Mouse (Mus musculus): ENCODE results near the gene Fgr. TPM values are rescaled to one million over a fixed set of nuclear protein-coding genes. Genes with fewer than 3 reads are reported as not detected.
A peak's percentile ranks its signal among the peaks of the same experiment; 100 is the strongest.

Fgr gene
- polyA plus RNA-seq, 1 experiment from 2014 or later, result 0.81 TPM

- no peak for ATAC-seq (replicated peaks; ENCODE audit: low FRiP score)
- peaks cover 77% of the 10 kb centered on the region for H3K4me1 ChIP-seq
- H3K9me3 ChIP-seq (replicated peaks), result no peaks in the 10 kb centered on the region
- 30% methylated on average over 5 of the region's 5 CpGs for WGBS
- H3K27ac ChIP-seq, result peak overlapping the region; percentile 98
- peaks cover 12% of the 10 kb centered on the region for H3K27me3 ChIP-seq
- H3K4me3 ChIP-seq (replicated peaks), result peak overlapping the region; percentile 99
- peak overlapping the region; percentile 66 for H3K4me2 ChIP-seq
- H3K36me3 ChIP-seq, result peaks cover 12% of the 10 kb centered on the region; the same call in 1 of the 2 replicates
- H3K9ac ChIP-seq, result peak overlapping the region; percentile 12; the same call in 1 of the 2 replicates
These were observed 40.2 kb downstream of the Fgr start for GRCm38 (mm10) chr4:133014088-133014487.

GRCm38 (mm10) chr4:133014896-133015709 is 41.2 kb downstream of the Fgr start:
- H3K27ac ChIP-seq, result peak overlapping the region; percentile 98; the same call in 1 of the 2 replicates
- peaks cover 12% of the 10 kb centered on the region; the same call in 1 of the 2 replicates for H3K36me3 ChIP-seq
- H3K4me2 ChIP-seq, result peak overlapping the region; percentile 66
- H3K4me3 ChIP-seq (replicated peaks), result peak overlapping the region; percentile 99; the same call in 1 of the 2 replicates
- no peak overlapping the region for H3K9ac ChIP-seq
- H3K9me3 ChIP-seq (replicated peaks), result no peaks in the 10 kb centered on the region
- peaks cover 87% of the 10 kb centered on the region for H3K4me1 ChIP-seq
- WGBS, result 34% methylated on average over 10 of the region's 10 CpGs
- no peak for ATAC-seq (replicated peaks; ENCODE audit: low FRiP score)
- H3K27me3 ChIP-seq, result peaks cover 6% of the 10 kb centered on the region

- H3K9ac ChIP-seq, result no peak overlapping the region
- H3K4me2 ChIP-seq, result peak overlapping the region; percentile 66
- peaks cover 87% of the 10 kb centered on the region for H3K4me1 ChIP-seq
- 21% methylated on average over 9 of the region's 9 CpGs for WGBS
- ATAC-seq (replicated peaks; ENCODE audit: low FRiP score), result no peak
- peaks cover 12% of the 10 kb centered on the region; the same call in 1 of the 2 replicates for H3K36me3 ChIP-seq
- H3K27me3 ChIP-seq, result no peaks in the 10 kb centered on the region; the same call in 1 of the 2 replicates
- peak overlapping the region; percentile 98 for H3K27ac ChIP-seq
- no peak overlapping the region; the same call in 1 of the 2 replicates for H3K4me3 ChIP-seq (replicated peaks)
- H3K9me3 ChIP-seq (replicated peaks), result no peaks in the 10 kb centered on the region
These were observed 42.1 kb downstream of the Fgr start for GRCm38 (mm10) chr4:133015710-133016651.

- no peak for ATAC-seq (replicated peaks; ENCODE audit: low FRiP score)
- 38% methylated on average over 4 of the region's 4 CpGs for WGBS
These were observed 43.0 kb downstream of the Fgr start for GRCm38 (mm10) chr4:133016677-133017415.

GRCm38 (mm10) chr4:133017597-133018262 is 43.8 kb downstream of the Fgr start:
- WGBS, result 65% methylated on average over 6 of the region's 6 CpGs
- Histone ChIP-seq H3K9ac (peak overlapping the region; percentile 30; the same call in 1 of the 2 replicates), H3K4me3 (replicated peaks) (no peak overlapping the region), H3K9me3 (replicated peaks) (no peaks in the 10 kb centered on the region), H3K36me3 (peaks cover 12% of the 10 kb centered on the region; the same call in 1 of the 2 replicates), H3K27me3 (no peaks in the 10 kb centered on the region), H3K4me2 (peak overlapping the region; percentile 66; the same call in 1 of the 2 replicates), H3K27ac (peak overlapping the region; percentile 98), H3K4me1 (peaks cover 100% of the 10 kb centered on the region)
- ATAC-seq (replicated peaks; ENCODE audit: low FRiP score), result no peak

More at GRCm38 (mm10) chr4:133016677-133017415, 43.0 kb downstream of the Fgr start:
- peak overlapping the region; percentile 29; the same call in 1 of the 2 replicates for H3K9ac ChIP-seq
- H3K36me3 ChIP-seq, result peaks cover 12% of the 10 kb centered on the region; the same call in 1 of the 2 replicates
- peak overlapping the region; percentile 98 for H3K27ac ChIP-seq
- H3K4me2 ChIP-seq, result peak overlapping the region; percentile 66
- H3K4me3 ChIP-seq (replicated peaks), result no peak overlapping the region
- H3K4me1 ChIP-seq, result peaks cover 92% of the 10 kb centered on the region
- H3K27me3 ChIP-seq, result no peaks in the 10 kb centered on the region
- H3K9me3 ChIP-seq (replicated peaks), result no peaks in the 10 kb centered on the region

GRCm38 (mm10) chr4:133018263-133018798 is 44.4 kb downstream of the Fgr start:
- Histone ChIP-seq H3K9me3 (replicated peaks) (no peaks in the 10 kb centered on the region), H3K27ac (no peak overlapping the region; the same call in 1 of the 2 replicates), H3K4me3 (replicated peaks) (no peak overlapping the region), H3K9ac (peak overlapping the region; percentile 30; the same call in 1 of the 2 replicates), H3K36me3 (peaks cover 12% of the 10 kb centered on the region; the same call in 1 of the 2 replicates), H3K4me2 (no peak overlapping the region), H3K4me1 (peaks cover 100% of the 10 kb centered on the region), H3K27me3 (no peaks in the 10 kb centered on the region)
- 75% methylated on average over 3 of the region's 3 CpGs for WGBS
- no peak for ATAC-seq (replicated peaks; ENCODE audit: low FRiP score)

- Histone ChIP-seq H3K36me3 (peaks cover 12% of the 10 kb centered on the region; the same call in 1 of the 2 replicates), H3K4me3 (replicated peaks) (no peak overlapping the region), H3K9ac (no peak overlapping the region), H3K4me2 (peak overlapping the region; percentile 47), H3K9me3 (replicated peaks) (no peaks in the 10 kb centered on the region), H3K27me3 (no peaks in the 10 kb centered on the region), H3K27ac (peak overlapping the region; percentile 85), H3K4me1 (peaks cover 100% of the 10 kb centered on the region)
- ATAC-seq (replicated peaks; ENCODE audit: low FRiP score), result 0 out of 2 replicates have a peak, but pooled peaks have one; percentile 14
- 28% methylated on average over 4 of the region's 6 CpGs for WGBS
These were observed 46.8 kb downstream of the Fgr start for GRCm38 (mm10) chr4:133020721-133021120.

GRCm38 (mm10) chr4:133021181-133021671 is 47.3 kb downstream of the Fgr start:
- H3K27ac ChIP-seq, result peak overlapping the region; percentile 85
- peaks cover 12% of the 10 kb centered on the region; the same call in 1 of the 2 replicates for H3K36me3 ChIP-seq
- WGBS, result 12% methylated on average over 9 of the region's 9 CpGs
- no peaks in the 10 kb centered on the region for H3K27me3 ChIP-seq
- H3K9ac ChIP-seq, result peak overlapping the region; percentile 10; the same call in 1 of the 2 replicates
- H3K4me3 ChIP-seq (replicated peaks), result peak overlapping the region; percentile 5; the same call in 1 of the 2 replicates
- H3K4me2 ChIP-seq, result peak overlapping the region; percentile 47
- ATAC-seq (replicated peaks; ENCODE audit: low FRiP score), result 0 out of 2 replicates have a peak, but pooled peaks have one; percentile 1
- H3K9me3 ChIP-seq (replicated peaks), result no peaks in the 10 kb centered on the region
- H3K4me1 ChIP-seq, result peaks cover 100% of the 10 kb centered on the region

- H3K9me3 ChIP-seq (replicated peaks), result no peaks in the 10 kb centered on the region
- peak overlapping the region; percentile 85 for H3K27ac ChIP-seq
- no peaks in the 10 kb centered on the region for H3K27me3 ChIP-seq
- H3K4me3 ChIP-seq (replicated peaks), result no peak overlapping the region; the same call in 1 of the 2 replicates
- peak overlapping the region; percentile 47 for H3K4me2 ChIP-seq
- no peak; the same call in 1 of the 2 replicates for ATAC-seq (replicated peaks; ENCODE audit: low FRiP score)
- H3K36me3 ChIP-seq, result peaks cover 12% of the 10 kb centered on the region; the same call in 1 of the 2 replicates
- peaks cover 100% of the 10 kb centered on the region for H3K4me1 ChIP-seq
- 0 out of 2 replicates have a peak overlapping the region, but pooled peaks have one; percentile 5 for H3K9ac ChIP-seq
- 30% methylated on average over 14 of the region's 14 CpGs for WGBS
These were observed 48.3 kb downstream of the Fgr start for GRCm38 (mm10) chr4:133022217-133022616.
